Mouse (Mus musculus): ENCODE measurements around the gene Oas3. TPM values are rescaled to one million over a fixed set of nuclear protein-coding genes. Genes with fewer than 3 reads are reported as not detected.
A peak's percentile ranks its signal among the peaks of the same experiment; 100 is the strongest.

Gene Oas3
- polyA plus RNA-seq, 1 experiment, result 0.13 TPM

DNA sequence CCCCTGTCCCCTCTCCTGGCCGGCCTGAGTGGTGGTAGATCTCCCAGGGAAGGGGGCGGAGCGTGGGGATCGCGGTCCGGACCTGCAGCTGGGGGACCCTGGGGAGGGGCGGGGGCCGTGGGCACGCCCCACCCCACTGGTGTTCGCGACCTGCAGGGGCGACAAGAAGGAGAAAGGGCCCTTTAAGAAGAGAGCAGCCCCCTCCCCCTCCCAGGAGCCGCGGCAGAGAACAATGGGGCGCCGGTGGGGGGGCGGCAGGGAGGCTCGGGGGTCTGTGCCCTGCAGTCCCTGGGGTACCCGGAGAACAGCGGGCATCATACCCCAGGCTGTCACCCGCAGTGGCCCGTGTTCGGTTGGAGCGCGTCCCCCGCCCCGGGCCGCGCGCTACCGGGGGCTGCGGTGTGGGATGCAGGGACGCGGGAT lies 66.6 kb downstream of the Oas3 start:
- TF ChIP-seq CTCF (IDR thresholded peaks at IDR 0.05; ENCODE audit: extremely low read depth, insufficient read depth, low read length), result no peak
- TF ChIP-seq POLR2A (IDR thresholded peaks at IDR 0.05; ENCODE audit: extremely low read depth, insufficient read depth, low read length), result no peak
- peak overlapping the region; percentile 86 for H3K4me3 ChIP-seq (ENCODE audit: insufficient read depth, low read length)
- peak overlapping the region; percentile 84 for H3K27ac ChIP-seq (ENCODE audit: insufficient read depth, low read length)
- no peaks in the 10 kb centered on the region; the same call in 1 of the 2 replicates for H3K4me1 ChIP-seq (ENCODE audit: control insufficient read depth, insufficient read depth, low read length)

DNA sequence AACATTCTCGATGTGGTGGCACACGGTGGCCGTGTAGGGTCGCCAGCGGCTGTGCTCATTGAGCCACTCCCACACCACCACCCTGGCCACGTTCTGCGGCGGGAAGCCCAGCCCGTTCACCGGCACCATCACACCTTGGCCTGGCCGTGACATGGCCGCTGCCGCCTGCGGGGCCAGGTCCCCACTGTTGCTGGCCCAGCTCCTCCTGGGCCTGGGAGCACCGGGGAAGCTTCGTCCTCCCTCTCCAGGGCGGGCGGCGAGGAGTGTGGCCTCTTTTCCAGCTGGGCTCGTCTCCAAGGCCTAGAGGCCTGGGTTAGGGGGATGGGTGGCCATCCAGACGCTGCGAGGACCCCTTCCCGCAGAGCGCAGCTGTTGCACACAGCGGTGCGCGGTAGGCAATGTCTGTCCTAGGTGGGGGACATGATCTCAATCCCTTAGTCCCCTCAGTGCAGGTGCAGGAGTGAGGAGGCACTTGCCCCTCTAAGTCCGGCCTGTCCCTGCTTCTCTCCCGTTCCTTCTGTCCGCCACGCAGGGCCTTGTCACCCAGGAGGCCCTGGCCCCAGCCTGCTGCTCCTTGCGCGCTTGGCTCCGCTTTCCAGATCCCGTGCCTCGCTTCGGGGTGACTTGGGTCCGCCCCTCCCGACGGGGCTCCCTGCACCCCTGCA lies 67.2 kb downstream of the Oas3 start:
- H3K4me3 ChIP-seq (ENCODE audit: insufficient read depth, low read length), result peak overlapping the region; percentile 86
- no peaks in the 10 kb centered on the region; the same call in 1 of the 2 replicates for H3K4me1 ChIP-seq (ENCODE audit: control insufficient read depth, insufficient read depth, low read length)
- H3K27ac ChIP-seq (ENCODE audit: insufficient read depth, low read length), result peak overlapping the region; percentile 54
- TF ChIP-seq POLR2A (IDR thresholded peaks at IDR 0.05; ENCODE audit: extremely low read depth, insufficient read depth, low read length) (no peak), CTCF (IDR thresholded peaks at IDR 0.05; ENCODE audit: extremely low read depth, insufficient read depth, low read length) (no peak)

DNA sequence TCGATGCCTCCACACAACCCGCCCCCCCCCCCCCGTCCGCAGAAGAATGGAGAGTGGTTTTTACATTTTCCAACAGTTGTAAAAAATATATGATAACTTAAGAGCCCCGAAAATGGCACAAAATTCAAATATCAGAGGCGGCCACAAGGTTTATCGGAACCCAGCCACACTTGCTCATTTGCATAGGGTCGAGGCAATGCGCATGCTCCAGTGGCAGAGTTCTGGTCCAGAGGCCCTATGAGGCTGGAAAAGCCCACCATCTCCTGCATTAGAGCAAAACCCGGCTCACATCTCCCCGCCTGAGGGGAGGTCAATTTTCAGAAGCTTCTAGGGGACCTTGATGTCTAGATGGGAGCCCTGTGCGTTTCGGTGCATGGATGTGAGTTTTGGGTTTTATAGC lies 70.5 kb downstream of the Oas3 start:
- TF ChIP-seq CTCF (IDR thresholded peaks at IDR 0.05; ENCODE audit: extremely low read depth, insufficient read depth, low read length) (no peak), POLR2A (IDR thresholded peaks at IDR 0.05; ENCODE audit: extremely low read depth, insufficient read depth, low read length) (no peak)
- Histone ChIP-seq H3K4me1 (ENCODE audit: control insufficient read depth, insufficient read depth, low read length) (peaks cover 2% of the 10 kb centered on the region; the same call in 1 of the 2 replicates), H3K4me3 (ENCODE audit: insufficient read depth, low read length) (no peak overlapping the region; the same call in 1 of the 2 replicates), H3K27ac (ENCODE audit: insufficient read depth, low read length) (no peak overlapping the region)

DNA sequence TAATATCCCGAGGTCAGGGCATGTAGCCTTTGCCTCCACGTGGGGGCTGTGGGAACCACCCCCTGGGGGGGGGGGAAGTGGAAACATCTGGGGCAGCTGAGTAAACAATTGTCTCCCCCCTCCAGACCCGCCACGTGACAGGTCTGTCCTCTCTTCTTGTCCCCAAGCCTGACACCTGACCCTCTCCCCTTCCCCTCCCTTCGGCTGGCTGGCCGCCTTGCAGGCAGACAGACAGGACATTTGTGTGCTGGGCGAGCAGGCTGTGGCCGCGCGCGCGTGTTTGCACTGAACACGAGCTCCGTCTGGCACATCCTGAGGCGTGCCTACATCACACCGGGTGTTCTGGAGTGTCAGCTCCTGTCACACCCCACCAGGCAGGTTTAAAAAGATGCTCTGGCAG lies 70.9 kb downstream of the Oas3 start:
- Histone ChIP-seq H3K4me3 (ENCODE audit: insufficient read depth, low read length) (no peak overlapping the region; the same call in 1 of the 2 replicates), H3K4me1 (ENCODE audit: control insufficient read depth, insufficient read depth, low read length) (peaks cover 2% of the 10 kb centered on the region; the same call in 1 of the 2 replicates), H3K27ac (ENCODE audit: insufficient read depth, low read length) (no peak overlapping the region)
- TF ChIP-seq POLR2A (IDR thresholded peaks at IDR 0.05; ENCODE audit: extremely low read depth, insufficient read depth, low read length) (no peak), CTCF (IDR thresholded peaks at IDR 0.05; ENCODE audit: extremely low read depth, insufficient read depth, low read length) (no peak)

DNA sequence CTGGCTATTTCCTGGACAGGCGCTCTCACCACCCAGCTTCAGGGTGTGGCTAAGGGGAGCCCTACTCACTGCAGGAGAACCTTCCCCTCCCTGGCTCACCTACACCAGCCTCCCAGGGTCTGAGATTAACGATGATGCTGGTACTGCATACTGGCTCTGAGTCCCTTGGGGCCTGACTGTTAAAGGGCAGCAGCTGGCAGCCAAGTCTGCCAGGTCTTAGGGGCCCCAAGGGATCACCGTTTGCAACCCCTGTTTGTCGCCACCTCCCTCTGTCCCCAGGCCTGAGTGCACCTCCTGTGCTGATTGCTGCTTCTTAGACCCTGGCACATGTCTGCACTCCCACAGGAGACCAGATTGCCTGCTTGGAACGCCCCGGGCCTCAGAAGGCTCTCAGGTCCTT lies 73.0 kb downstream of the Oas3 start:
- H3K4me3 ChIP-seq (ENCODE audit: insufficient read depth, low read length), result no peak overlapping the region
- TF ChIP-seq POLR2A (IDR thresholded peaks at IDR 0.05; ENCODE audit: extremely low read depth, insufficient read depth, low read length) (no peak), CTCF (IDR thresholded peaks at IDR 0.05; ENCODE audit: extremely low read depth, insufficient read depth, low read length) (no peak)
- H3K4me1 ChIP-seq (ENCODE audit: control insufficient read depth, insufficient read depth, low read length), result peaks cover 4% of the 10 kb centered on the region; the same call in 1 of the 2 replicates
- H3K27ac ChIP-seq (ENCODE audit: insufficient read depth, low read length), result no peak overlapping the region

DNA sequence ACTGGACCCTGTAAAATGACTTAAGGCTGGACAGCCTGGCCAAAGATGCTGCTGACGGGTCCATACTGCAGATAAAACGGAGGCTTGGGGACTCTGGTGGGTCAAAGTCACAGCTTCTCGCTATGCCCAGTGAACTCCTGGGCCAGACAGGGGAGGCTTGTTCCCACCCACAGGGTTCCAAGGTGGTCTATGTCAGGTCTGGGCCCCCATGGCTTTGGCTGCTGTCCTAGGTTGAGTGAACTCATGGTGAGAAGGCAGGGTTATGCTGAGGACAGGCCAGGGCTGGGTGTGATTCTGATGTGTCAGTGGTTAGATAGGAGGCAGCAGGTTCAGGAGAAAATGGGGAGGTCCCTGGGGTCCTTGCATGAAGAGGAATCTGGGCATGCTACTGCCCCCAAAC lies 73.8 kb downstream of the Oas3 start:
- no peak overlapping the region for H3K4me3 ChIP-seq (ENCODE audit: insufficient read depth, low read length)
- H3K4me1 ChIP-seq (ENCODE audit: control insufficient read depth, insufficient read depth, low read length), result peaks cover 6% of the 10 kb centered on the region; the same call in 1 of the 2 replicates
- H3K27ac ChIP-seq (ENCODE audit: insufficient read depth, low read length), result no peak overlapping the region
- TF ChIP-seq POLR2A (IDR thresholded peaks at IDR 0.05; ENCODE audit: extremely low read depth, insufficient read depth, low read length) (no peak), CTCF (IDR thresholded peaks at IDR 0.05; ENCODE audit: extremely low read depth, insufficient read depth, low read length) (no peak)

Other genes starting within 250 kb of the Oas3 start
- 37.9 and 40.0 TPM in 2 replicates for gene Tpcn1, start 189.0 kb downstream of the Oas3 start, polyA plus RNA-seq (2012; rRNA removed)
- 1.5 and 2.5 TPM in 2 replicates for gene Iqcd, start 188.6 kb downstream of the Oas3 start, polyA plus RNA-seq (2012; rRNA removed)
- 39.6 and 40.8 TPM in 2 replicates for gene Rita1, start 165.1 kb downstream of the Oas3 start, polyA plus RNA-seq (2012; rRNA removed)
- 30.3 and 31.0 TPM in 2 replicates for gene Ddx54, start 164.9 kb downstream of the Oas3 start, polyA plus RNA-seq (2012; rRNA removed)
- 0.10 and 0.19 TPM in 2 replicates for gene Cfap73, start 143.4 kb downstream of the Oas3 start, polyA plus RNA-seq (2012; rRNA removed)
- 88.7 and 99.4 TPM in 2 replicates for gene Rasal1, start 128.8 kb downstream of the Oas3 start, polyA plus RNA-seq (2012; rRNA removed)
- 89.7 and 91.8 TPM in 2 replicates for gene Dtx1, start 65.7 kb downstream of the Oas3 start, polyA plus RNA-seq (2012; rRNA removed)
- gene Oas2, start 27.8 kb downstream of the Oas3 start, polyA plus RNA-seq (2012; rRNA removed), result 0.73 and 0.87 TPM in 2 replicates
- not detected in 2 replicates for gene Oas1e, start 17.9 kb upstream of the Oas3 start, polyA plus RNA-seq (2012; rRNA removed)
- gene Oas1c, start 34.9 kb upstream of the Oas3 start, polyA plus RNA-seq (2012; rRNA removed), result 2.3 TPM in 2 replicates
- gene Oas1f, start 69.7 kb upstream of the Oas3 start, polyA plus RNA-seq (2012; rRNA removed), result not detected in 2 replicates
- gene Oas1h, start 83.8 kb upstream of the Oas3 start, polyA plus RNA-seq (2012; rRNA removed), result not detected in 2 replicates
- 0.46 and 0.49 TPM in 2 replicates for gene Oas1g, start 110.0 kb upstream of the Oas3 start, polyA plus RNA-seq (2012; rRNA removed)
- 1.8 and 2.2 TPM in 2 replicates for gene Oas1a, start 129.9 kb upstream of the Oas3 start, polyA plus RNA-seq (2012; rRNA removed)
- not detected in 2 replicates for gene Oas1d, start 136.9 kb upstream of the Oas3 start, polyA plus RNA-seq (2012; rRNA removed)
- gene Rph3a, start 232.4 kb upstream of the Oas3 start, polyA plus RNA-seq (2012; rRNA removed), result 256 and 278 TPM in 2 replicates